Mouse (Mus musculus): ENCODE results near the gene Gm20897. TPM values are rescaled to one million over a fixed set of nuclear protein-coding genes. Genes with fewer than 3 reads are reported as not detected.
"Not testable (repeated sequence)": the region's sequence is repeated elsewhere in the genome, so short reads cannot be mapped to it uniquely, and the experiment has no call there.

Gm20897 gene
- not detected in 2 replicates for polyA plus RNA-seq (2012; rRNA removed)

- not testable (repeated sequence) for H3K4me3 ChIP-seq (ENCODE audit: insufficient read depth, low read length); H3K4me1 ChIP-seq (ENCODE audit: control insufficient read depth, insufficient read depth, low read length); H3K27ac ChIP-seq (ENCODE audit: insufficient read depth, low read length)
These were observed at the start of gene Gm20897 for GRCm38 (mm10) chrY:38502138-38502537. TSS of gene Gm20897 (minus strand) at chrY:38502238.

Other genes with a start within 250 kb of the Gm20897 start
- not detected in 2 replicates for gene Gm21732, start 73.5 kb upstream of the Gm20897 start, polyA plus RNA-seq (2012; rRNA removed)